Mouse (Mus musculus) embryo, embryonic 10.5 days (tissue): ENCODE data around the gene Rgs6.

Experiments used
- DNase-seq: peaks from one replicate; pipeline ENCODE4 v3.0.0-alpha.2; 2015; ENCODE audit warnings: low spot score

The Rgs6 gene

GRCm38 (mm10) chr12:82588017-82588416 is at the start of gene Rgs6:
Gene Rgs6, plus strand, starts transcription at chr12:82588292.
- no peak for DNase-seq

GRCm38 (mm10) chr12:82547127-82547526 is 41.0 kb upstream of the Rgs6 start:
- DNase-seq, result no peak

GRCm38 (mm10) chr12:82549228-82549627 is 38.9 kb upstream of the Rgs6 start:
- DNase-seq, result no peak

GRCm38 (mm10) chr12:82550076-82550475 is 38.0 kb upstream of the Rgs6 start:
- no peak for DNase-seq

- DNase-seq, result no peak
Observed at GRCm38 (mm10) chr12:82552376-82552775, 35.7 kb upstream of the Rgs6 start.

- peak; percentile 12 for DNase-seq
Observed at GRCm38 (mm10) chr12:82562916-82563315, 25.2 kb upstream of the Rgs6 start.

GRCm38 (mm10) chr12:82568370-82568769 is 19.7 kb upstream of the Rgs6 start:
- DNase-seq, result no peak

GRCm38 (mm10) chr12:82572706-82573105 is 15.4 kb upstream of the Rgs6 start:
- DNase-seq, result no peak

- peak; percentile 45 for DNase-seq
Observed at GRCm38 (mm10) chr12:82586592-82586991, 1.5 kb upstream of the Rgs6 start.

GRCm38 (mm10) chr12:82587348-82587895 is 670 bp upstream of the Rgs6 start:
- no peak for DNase-seq

- peak; percentile 25 for DNase-seq
Observed at GRCm38 (mm10) chr12:82588846-82589630, 946 bp downstream of the Rgs6 start.

- no peak for DNase-seq
Observed at GRCm38 (mm10) chr12:82599011-82599410, 10.9 kb downstream of the Rgs6 start.

GRCm38 (mm10) chr12:82600406-82600805 is 12.3 kb downstream of the Rgs6 start:
- DNase-seq, result no peak

- DNase-seq, result no peak
Observed at GRCm38 (mm10) chr12:82602823-82603222, 14.7 kb downstream of the Rgs6 start.

GRCm38 (mm10) chr12:82603308-82603707 is 15.2 kb downstream of the Rgs6 start:
- DNase-seq, result no peak

GRCm38 (mm10) chr12:82603979-82604378 is 15.9 kb downstream of the Rgs6 start:
- DNase-seq, result no peak

- no peak for DNase-seq
Observed at GRCm38 (mm10) chr12:82612769-82613660, 24.9 kb downstream of the Rgs6 start.

- DNase-seq, result peak; percentile 5
Observed at GRCm38 (mm10) chr12:82616486-82616812, 28.4 kb downstream of the Rgs6 start.

GRCm38 (mm10) chr12:82616813-82617681 is 29.0 kb downstream of the Rgs6 start:
- DNase-seq, result peak; percentile 50

- peak; percentile 7 for DNase-seq
Observed at GRCm38 (mm10) chr12:82617682-82618370, 29.7 kb downstream of the Rgs6 start.

GRCm38 (mm10) chr12:82640441-82640840 is 52.3 kb downstream of the Rgs6 start:
- no peak for DNase-seq
